Mouse (Mus musculus): ENCODE data around the gene Setd4.

DNA sequence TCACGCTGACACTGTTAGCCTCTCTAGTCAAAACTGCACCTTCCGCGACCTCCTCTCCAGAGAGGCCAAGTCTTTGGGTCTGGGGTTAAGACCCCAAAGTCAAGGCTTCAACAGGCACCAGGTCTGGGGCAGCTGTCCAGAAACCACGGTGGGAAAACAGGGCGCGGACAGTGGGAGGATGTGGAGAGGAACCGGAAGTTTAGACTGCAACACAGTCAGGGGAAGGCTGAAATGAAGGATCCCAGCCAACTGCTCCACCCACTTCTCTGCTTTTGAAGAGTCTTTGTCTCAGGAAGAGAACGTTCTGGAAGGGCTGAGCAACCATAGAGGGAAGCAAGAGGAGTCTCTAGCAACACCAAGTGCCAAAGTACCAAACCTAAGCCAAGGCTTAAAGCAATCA is 46.2 kb downstream of the Setd4 start:
- no peak for TF ChIP-seq CTCF (IDR thresholded peaks at IDR 0.05)
- no peak for TF ChIP-seq POLR2A (IDR thresholded peaks at IDR 0.05; ENCODE audit: insufficient read depth, low read depth, low read length)
- TF ChIP-seq EP300 (IDR thresholded peaks at IDR 0.05; ENCODE audit: insufficient read depth, low read depth, low read length): no peak
